Mouse (Mus musculus): Measurements from ENCODE around the gene Hspa12a. TPM values are rescaled to one million over a fixed set of nuclear protein-coding genes. Genes with fewer than 3 reads are reported as not detected.

The Hspa12a gene
- polyA plus RNA-seq, 1 experiment from 2014 or later, result 6.0 TPM

GRCm38 (mm10) chr19:58823301-58823700 is 120.2 kb downstream of the Hspa12a start:
- Histone ChIP-seq H3K4me2 (ENCODE audit: low read depth, low read length) (no peak overlapping the region), H3K27me3 (ENCODE audit: control insufficient read depth, insufficient read depth, low read length) (no peaks in the 10 kb centered on the region), H3K4me1 (ENCODE audit: control insufficient read depth, insufficient read depth, low read length) (no peaks in the 10 kb centered on the region), H3K27ac (ENCODE audit: low read length) (no peak overlapping the region), H3K36me3 (ENCODE audit: control insufficient read depth, insufficient read depth, low read length) (no peaks in the 10 kb centered on the region), H3K4me3 (replicated peaks; ENCODE audit: low read length) (no peak overlapping the region), H3K9me3 (replicated peaks; ENCODE audit: control insufficient read depth, low read length) (no peaks in the 10 kb centered on the region), H3K9ac (ENCODE audit: low read length) (no peak overlapping the region)
- WGBS, result 80% methylated on average over 3 of the region's 3 CpGs
- no peak for ATAC-seq (ENCODE audit: insufficient read depth, low FRiP score)

GRCm38 (mm10) chr19:58822454-58823200 is 120.8 kb downstream of the Hspa12a start:
- H3K36me3 ChIP-seq (ENCODE audit: control insufficient read depth, insufficient read depth, low read length), result no peaks in the 10 kb centered on the region
- H3K9ac ChIP-seq (ENCODE audit: low read length), result no peak overlapping the region
- no peaks in the 10 kb centered on the region for H3K27me3 ChIP-seq (ENCODE audit: control insufficient read depth, insufficient read depth, low read length)
- no peak overlapping the region for H3K4me3 ChIP-seq (replicated peaks; ENCODE audit: low read length)
- ATAC-seq (ENCODE audit: insufficient read depth, low FRiP score), result no peak
- no peaks in the 10 kb centered on the region for H3K9me3 ChIP-seq (replicated peaks; ENCODE audit: control insufficient read depth, low read length)
- no peaks in the 10 kb centered on the region for H3K4me1 ChIP-seq (ENCODE audit: control insufficient read depth, insufficient read depth, low read length)
- no peak overlapping the region for H3K27ac ChIP-seq (ENCODE audit: low read length)
- WGBS, result 73% methylated on average over 20 of the region's 20 CpGs
- no peak overlapping the region for H3K4me2 ChIP-seq (ENCODE audit: low read depth, low read length)

- no peaks in the 10 kb centered on the region for H3K27me3 ChIP-seq (ENCODE audit: control insufficient read depth, insufficient read depth, low read length)
- ATAC-seq (ENCODE audit: insufficient read depth, low FRiP score), result no peak
- no peak overlapping the region for H3K9ac ChIP-seq (ENCODE audit: low read length)
- H3K4me3 ChIP-seq (replicated peaks; ENCODE audit: low read length), result no peak overlapping the region
- H3K27ac ChIP-seq (ENCODE audit: low read length), result no peak overlapping the region
- no peaks in the 10 kb centered on the region for H3K9me3 ChIP-seq (replicated peaks; ENCODE audit: control insufficient read depth, low read length)
- 72% methylated on average over 14 of the region's 14 CpGs for WGBS
- H3K36me3 ChIP-seq (ENCODE audit: control insufficient read depth, insufficient read depth, low read length), result no peaks in the 10 kb centered on the region
- H3K4me1 ChIP-seq (ENCODE audit: control insufficient read depth, insufficient read depth, low read length), result peaks cover 4% of the 10 kb centered on the region; the same call in 1 of the 2 replicates
- no peak overlapping the region for H3K4me2 ChIP-seq (ENCODE audit: low read depth, low read length)
Observed at GRCm38 (mm10) chr19:58818571-58819415, 124.7 kb downstream of the Hspa12a start.

GRCm38 (mm10) chr19:58817398-58817797 is 126.1 kb downstream of the Hspa12a start:
- 82% methylated on average over 11 of the region's 11 CpGs for WGBS
- H3K9ac ChIP-seq (ENCODE audit: low read length), result no peak overlapping the region
- H3K4me2 ChIP-seq (ENCODE audit: low read depth, low read length), result no peak overlapping the region
- peaks cover 4% of the 10 kb centered on the region; the same call in 1 of the 2 replicates for H3K4me1 ChIP-seq (ENCODE audit: control insufficient read depth, insufficient read depth, low read length)
- H3K36me3 ChIP-seq (ENCODE audit: control insufficient read depth, insufficient read depth, low read length), result no peaks in the 10 kb centered on the region
- no peak overlapping the region for H3K27ac ChIP-seq (ENCODE audit: low read length)
- no peak overlapping the region for H3K4me3 ChIP-seq (replicated peaks; ENCODE audit: low read length)
- no peaks in the 10 kb centered on the region for H3K27me3 ChIP-seq (ENCODE audit: control insufficient read depth, insufficient read depth, low read length)
- ATAC-seq (ENCODE audit: insufficient read depth, low FRiP score), result no peak
- H3K9me3 ChIP-seq (replicated peaks; ENCODE audit: control insufficient read depth, low read length), result no peaks in the 10 kb centered on the region

- peaks cover 4% of the 10 kb centered on the region; the same call in 1 of the 2 replicates for H3K4me1 ChIP-seq (ENCODE audit: control insufficient read depth, insufficient read depth, low read length)
- ATAC-seq (ENCODE audit: insufficient read depth, low FRiP score), result no peak
- H3K4me3 ChIP-seq (replicated peaks; ENCODE audit: low read length), result no peak overlapping the region
- H3K9ac ChIP-seq (ENCODE audit: low read length), result no peak overlapping the region
- H3K9me3 ChIP-seq (replicated peaks; ENCODE audit: control insufficient read depth, low read length), result no peaks in the 10 kb centered on the region
- H3K36me3 ChIP-seq (ENCODE audit: control insufficient read depth, insufficient read depth, low read length), result no peaks in the 10 kb centered on the region
- no peak overlapping the region for H3K4me2 ChIP-seq (ENCODE audit: low read depth, low read length)
- H3K27me3 ChIP-seq (ENCODE audit: control insufficient read depth, insufficient read depth, low read length), result no peaks in the 10 kb centered on the region
- no peak overlapping the region for H3K27ac ChIP-seq (ENCODE audit: low read length)
- WGBS, result 54% methylated on average over 17 of the region's 17 CpGs
Observed at GRCm38 (mm10) chr19:58816453-58817041, 126.9 kb downstream of the Hspa12a start.

GRCm38 (mm10) chr19:58815179-58815922 is 128.1 kb downstream of the Hspa12a start:
- Histone ChIP-seq H3K4me1 (ENCODE audit: control insufficient read depth, insufficient read depth, low read length) (peaks cover 4% of the 10 kb centered on the region; the same call in 1 of the 2 replicates), H3K4me3 (replicated peaks; ENCODE audit: low read length) (no peak overlapping the region), H3K4me2 (ENCODE audit: low read depth, low read length) (no peak overlapping the region), H3K27me3 (ENCODE audit: control insufficient read depth, insufficient read depth, low read length) (no peaks in the 10 kb centered on the region), H3K36me3 (ENCODE audit: control insufficient read depth, insufficient read depth, low read length) (no peaks in the 10 kb centered on the region), H3K9ac (ENCODE audit: low read length) (no peak overlapping the region), H3K9me3 (replicated peaks; ENCODE audit: control insufficient read depth, low read length) (no peaks in the 10 kb centered on the region), H3K27ac (ENCODE audit: low read length) (no peak overlapping the region)
- 82% methylated on average over 13 of the region's 13 CpGs for WGBS
- ATAC-seq (ENCODE audit: insufficient read depth, low FRiP score), result no peak

GRCm38 (mm10) chr19:58810536-58810935 is 132.9 kb downstream of the Hspa12a start:
- no peaks in the 10 kb centered on the region for H3K27me3 ChIP-seq (ENCODE audit: control insufficient read depth, insufficient read depth, low read length)

GRCm38 (mm10) chr19:58808864-58809263 is 134.6 kb downstream of the Hspa12a start:
- 79% methylated on average over 6 of the region's 6 CpGs for WGBS
- H3K9ac ChIP-seq (ENCODE audit: low read length), result no peak overlapping the region
- H3K36me3 ChIP-seq (ENCODE audit: control insufficient read depth, insufficient read depth, low read length), result no peaks in the 10 kb centered on the region
- no peak overlapping the region for H3K4me2 ChIP-seq (ENCODE audit: low read depth, low read length)
- no peak overlapping the region for H3K4me3 ChIP-seq (replicated peaks; ENCODE audit: low read length)
- no peak overlapping the region for H3K27ac ChIP-seq (ENCODE audit: low read length)
- ATAC-seq (ENCODE audit: insufficient read depth, low FRiP score), result no peak
- no peaks in the 10 kb centered on the region for H3K4me1 ChIP-seq (ENCODE audit: control insufficient read depth, insufficient read depth, low read length)
- H3K27me3 ChIP-seq (ENCODE audit: control insufficient read depth, insufficient read depth, low read length), result no peaks in the 10 kb centered on the region
- no peaks in the 10 kb centered on the region; the same call in 1 of the 2 replicates for H3K9me3 ChIP-seq (replicated peaks; ENCODE audit: control insufficient read depth, low read length)

More at GRCm38 (mm10) chr19:58810536-58810935, 132.9 kb downstream of the Hspa12a start:
- no peak for ATAC-seq (ENCODE audit: insufficient read depth, low FRiP score)
- no peaks in the 10 kb centered on the region for H3K4me1 ChIP-seq (ENCODE audit: control insufficient read depth, insufficient read depth, low read length)
- no peak overlapping the region for H3K4me3 ChIP-seq (replicated peaks; ENCODE audit: low read length)
- H3K36me3 ChIP-seq (ENCODE audit: control insufficient read depth, insufficient read depth, low read length), result no peaks in the 10 kb centered on the region
- 80% methylated on average over 5 of the region's 5 CpGs for WGBS
- no peaks in the 10 kb centered on the region for H3K9me3 ChIP-seq (replicated peaks; ENCODE audit: control insufficient read depth, low read length)
- H3K27ac ChIP-seq (ENCODE audit: low read length), result no peak overlapping the region
- H3K4me2 ChIP-seq (ENCODE audit: low read depth, low read length), result no peak overlapping the region
- H3K9ac ChIP-seq (ENCODE audit: low read length), result no peak overlapping the region
